Mouse (Mus musculus): Measurements from ENCODE around the gene Fignl2.

DNA sequence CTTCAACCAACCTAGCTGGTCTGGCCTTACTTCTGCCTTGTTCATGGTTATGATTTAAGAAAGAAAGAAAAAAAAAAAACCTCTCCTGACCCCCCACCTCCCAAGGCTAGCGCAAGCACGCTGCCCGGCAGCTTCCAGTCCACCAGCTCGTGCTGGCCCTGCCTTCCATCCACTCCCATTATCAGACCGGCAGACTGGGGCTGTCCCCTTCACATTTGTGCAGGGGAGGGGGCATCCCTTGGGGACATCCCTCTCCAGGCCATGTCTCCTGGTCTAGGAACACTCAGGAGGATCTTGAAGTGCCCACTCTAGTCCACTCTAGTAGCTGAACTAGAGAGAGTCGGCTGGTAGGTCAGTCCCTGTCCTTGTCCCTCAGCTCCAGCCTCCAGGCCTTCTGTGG lies 33.8 kb downstream of the Fignl2 start:
- TF ChIP-seq CTCF (IDR thresholded peaks at IDR 0.05 in 2 of 3, conservative IDR thresholded peaks at IDR 0.05 in 1 of 3; ENCODE audit: control insufficient read depth in 1 of 3, insufficient read depth in 1 of 3, low read depth in 2 of 3, low read length in 3 of 3, poor library complexity in 1 of 3, severe bottlenecking in 1 of 3) (no peak), GATA1 (IDR thresholded peaks at IDR 0.05; ENCODE audit: low read depth, low read length) (no peak), ZC3H11A (IDR thresholded peaks at IDR 0.05; ENCODE audit: low read depth, low read length) (no peak), EP300 (IDR thresholded peaks at IDR 0.05; ENCODE audit: low read depth in 1 of 2, low read length in 2 of 2) (no peak)

All from MEL (cell line).